Mouse (Mus musculus): ENCODE results near the gene Marveld2. TPM values are rescaled to one million over a fixed set of nuclear protein-coding genes. Genes with fewer than 3 reads are reported as not detected.

The Marveld2 gene
- polyA plus RNA-seq, 2 experiments: 4.0 to 5.9 TPM

DNA sequence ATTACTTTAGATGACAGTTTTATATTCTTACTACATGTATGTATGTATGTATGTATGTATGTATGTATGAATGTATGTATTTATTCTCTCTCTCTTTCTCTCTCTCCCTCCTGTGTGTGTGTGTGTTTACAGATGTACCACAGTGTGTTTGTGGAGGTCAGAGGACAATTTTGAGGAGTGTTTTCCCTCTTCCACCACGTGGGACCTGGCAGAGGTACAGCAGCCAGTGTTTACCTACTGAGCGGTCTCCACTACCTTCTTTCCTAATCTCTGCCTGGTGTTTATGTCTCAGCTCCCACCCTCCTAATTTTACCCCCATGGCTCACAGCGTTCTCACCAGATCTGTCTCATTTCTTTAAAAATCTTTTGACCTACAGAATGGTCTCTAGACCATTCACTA lies 37.6 kb downstream of the Marveld2 start:
- WGBS (ENCODE audit: insufficient replicate concordance): 40% methylated on average over 3 of the region's 3 CpGs
- ATAC-seq (ENCODE audit: insufficient read depth): peak; percentile 39; the same call in 1 of the 2 replicates
- Histone ChIP-seq H3K27me3 (ENCODE audit: control insufficient read depth, insufficient read depth, low read length) (no peaks in the 10 kb centered on the region), H3K9ac (replicated peaks) (no peak overlapping the region), H3K9me3 (ENCODE audit: control insufficient read depth, low read length) (no peaks in the 10 kb centered on the region), H3K27ac (no peak overlapping the region), H3K4me2 (ENCODE audit: low read depth) (no peak overlapping the region), H3K4me1 (replicated peaks; ENCODE audit: control insufficient read depth in 2 of 2, insufficient read depth in 2 of 2, low read length in 1 of 2) (peaks cover 0 to 2% of the 10 kb centered on the region in 2 experiments; a peak in 1 of 4 replicates), H3K36me3 (replicated peaks; ENCODE audit: control insufficient read depth, insufficient read depth, low read depth) (no peaks in the 10 kb centered on the region), H3K4me3 (ENCODE audit: insufficient read depth in 1 of 2, low read depth in 2 of 2, low read length in 2 of 2) (no peak overlapping the region)
- no peak for TF ChIP-seq EP300 (IDR thresholded peaks at IDR 0.05; ENCODE audit: low read depth)
- no peak for TF ChIP-seq CTCF (IDR thresholded peaks at IDR 0.05; ENCODE audit: low read depth)
- no peak for DNase-seq (ENCODE audit: low read depth in 3 of 3, low spot score in 3 of 3)

- peak; percentile 55; the same call in 1 of the 2 replicates for ATAC-seq (ENCODE audit: insufficient read depth)
These were observed 40.8 kb downstream of the Marveld2 start for GRCm38 (mm10) chr13:100575950-100576349.

GRCm38 (mm10) chr13:100570713-100571112 lies 46.1 kb downstream of the Marveld2 start:
- no peaks in the 10 kb centered on the region for H3K9me3 ChIP-seq (ENCODE audit: control insufficient read depth, low read length)
- no peak overlapping the region for H3K9ac ChIP-seq (replicated peaks)
- H3K27ac ChIP-seq: no peak overlapping the region
- ATAC-seq (ENCODE audit: insufficient read depth) (no peak), DNase-seq (ENCODE audit: low read depth in 3 of 3, low spot score in 3 of 3) (no peak)
- no peak overlapping the region for H3K4me3 ChIP-seq (ENCODE audit: insufficient read depth in 1 of 2, low read depth in 2 of 2, low read length in 2 of 2)
- H3K4me1 ChIP-seq (replicated peaks; ENCODE audit: control insufficient read depth in 2 of 2, insufficient read depth in 2 of 2, low read length in 1 of 2): no peaks in the 10 kb centered on the region
- no peaks in the 10 kb centered on the region for H3K27me3 ChIP-seq (ENCODE audit: control insufficient read depth, insufficient read depth, low read length)
- H3K36me3 ChIP-seq (replicated peaks; ENCODE audit: control insufficient read depth, insufficient read depth, low read depth): no peaks in the 10 kb centered on the region
- H3K4me2 ChIP-seq (ENCODE audit: low read depth): no peak overlapping the region
- WGBS (ENCODE audit: insufficient replicate concordance): 18% methylated on average over 2 of the region's 2 CpGs
- TF ChIP-seq EP300 (IDR thresholded peaks at IDR 0.05; ENCODE audit: low read depth): no peak
- TF ChIP-seq CTCF (IDR thresholded peaks at IDR 0.05; ENCODE audit: low read depth): no peak

More at GRCm38 (mm10) chr13:100575950-100576349, 40.8 kb downstream of the Marveld2 start:
- no peak for TF ChIP-seq CTCF (IDR thresholded peaks at IDR 0.05; ENCODE audit: low read depth)
- no peak overlapping the region for H3K4me2 ChIP-seq (ENCODE audit: low read depth)
- WGBS (ENCODE audit: insufficient replicate concordance): 12% methylated on average over 2 of the region's 2 CpGs
- DNase-seq (ENCODE audit: low read depth in 3 of 3, low spot score in 3 of 3): no peak
- no peak overlapping the region for H3K27ac ChIP-seq
- peaks cover 0 to 2% of the 10 kb centered on the region in 2 experiments; a peak in 1 of 4 replicates for H3K4me1 ChIP-seq (replicated peaks; ENCODE audit: control insufficient read depth in 2 of 2, insufficient read depth in 2 of 2, low read length in 1 of 2)
- H3K36me3 ChIP-seq (replicated peaks; ENCODE audit: control insufficient read depth, insufficient read depth, low read depth): no peaks in the 10 kb centered on the region
- H3K9me3 ChIP-seq (ENCODE audit: control insufficient read depth, low read length): no peaks in the 10 kb centered on the region
- H3K9ac ChIP-seq (replicated peaks): no peak overlapping the region
- no peak overlapping the region for H3K4me3 ChIP-seq (ENCODE audit: insufficient read depth in 1 of 2, low read depth in 2 of 2, low read length in 2 of 2)
- no peaks in the 10 kb centered on the region for H3K27me3 ChIP-seq (ENCODE audit: control insufficient read depth, insufficient read depth, low read length)

DNA sequence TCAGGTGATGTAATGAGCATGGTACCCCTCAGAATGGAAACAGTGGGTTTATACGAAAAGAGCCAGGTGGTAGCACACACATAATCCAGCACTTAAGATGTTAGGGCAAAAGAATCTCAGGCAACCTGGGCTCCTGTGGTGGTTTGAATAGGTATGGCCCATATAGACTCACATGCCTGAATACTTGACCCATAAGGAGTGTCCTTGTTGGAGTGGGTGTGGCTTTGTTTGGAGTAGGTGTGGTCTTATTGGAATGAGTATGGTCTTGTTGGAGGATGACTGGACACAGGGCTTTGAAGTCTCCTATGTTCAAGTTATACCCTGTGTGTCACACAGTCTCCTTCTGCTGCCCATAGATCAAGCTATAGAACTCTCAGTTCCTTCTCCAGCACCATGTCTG lies 48.4 kb downstream of the Marveld2 start:
- DNase-seq (ENCODE audit: low read depth in 3 of 3, low spot score in 3 of 3) (no peak), ATAC-seq (ENCODE audit: insufficient read depth) (no peak)
- no peaks in the 10 kb centered on the region for H3K27me3 ChIP-seq (ENCODE audit: control insufficient read depth, insufficient read depth, low read length)
- H3K27ac ChIP-seq: no peak overlapping the region
- WGBS (ENCODE audit: insufficient replicate concordance): 87% methylated on average over 1 of the region's 1 CpGs
- no peak overlapping the region for H3K4me3 ChIP-seq (ENCODE audit: insufficient read depth in 1 of 2, low read depth in 2 of 2, low read length in 2 of 2)
- H3K9ac ChIP-seq (replicated peaks): no peak overlapping the region
- H3K36me3 ChIP-seq (replicated peaks; ENCODE audit: control insufficient read depth, insufficient read depth, low read depth): no peaks in the 10 kb centered on the region
- no peak for TF ChIP-seq EP300 (IDR thresholded peaks at IDR 0.05; ENCODE audit: low read depth)
- TF ChIP-seq CTCF (IDR thresholded peaks at IDR 0.05; ENCODE audit: low read depth): no peak
- H3K4me2 ChIP-seq (ENCODE audit: low read depth): no peak overlapping the region
- no peaks in the 10 kb centered on the region for H3K4me1 ChIP-seq (replicated peaks; ENCODE audit: control insufficient read depth in 2 of 2, insufficient read depth in 2 of 2, low read length in 1 of 2)
- H3K9me3 ChIP-seq (ENCODE audit: control insufficient read depth, low read length): no peaks in the 10 kb centered on the region

DNA sequence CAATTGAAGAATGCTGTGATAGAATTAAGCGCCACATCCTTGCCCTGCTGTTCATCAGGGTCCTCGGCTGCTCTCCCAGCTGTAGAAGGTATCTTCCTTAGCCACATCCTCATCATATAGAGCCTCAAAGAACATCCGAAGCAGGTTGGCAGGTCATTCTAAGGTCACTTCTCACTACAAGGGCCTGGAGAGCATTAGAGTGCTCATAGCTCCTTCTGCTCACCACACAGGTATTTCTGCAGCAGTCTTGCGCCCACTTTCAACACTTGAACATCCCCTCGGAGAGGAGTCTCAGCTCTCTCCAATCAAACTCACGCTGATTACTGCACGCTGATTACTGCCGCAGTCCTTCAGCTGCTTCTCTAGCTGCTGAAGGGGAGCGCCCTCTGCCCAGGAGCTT lies 57.3 kb downstream of the Marveld2 start:
- H3K9ac ChIP-seq (replicated peaks): no peak overlapping the region
- H3K27me3 ChIP-seq (ENCODE audit: control insufficient read depth, insufficient read depth, low read length): no peaks in the 10 kb centered on the region
- H3K4me2 ChIP-seq (ENCODE audit: low read depth): no peak overlapping the region
- H3K4me3 ChIP-seq (ENCODE audit: insufficient read depth in 1 of 2, low read depth in 2 of 2, low read length in 2 of 2): no peak overlapping the region
- 66% methylated on average over 9 of the region's 9 CpGs for WGBS (ENCODE audit: insufficient replicate concordance)
- no peaks in the 10 kb centered on the region for H3K36me3 ChIP-seq (replicated peaks; ENCODE audit: control insufficient read depth, insufficient read depth, low read depth)
- ATAC-seq (ENCODE audit: insufficient read depth): no peak
- TF ChIP-seq CTCF (IDR thresholded peaks at IDR 0.05; ENCODE audit: low read depth) (no peak), EP300 (IDR thresholded peaks at IDR 0.05; ENCODE audit: low read depth) (no peak)
- no peak for DNase-seq (ENCODE audit: low read depth in 3 of 3, low spot score in 3 of 3)
- H3K4me1 ChIP-seq (replicated peaks; ENCODE audit: control insufficient read depth in 2 of 2, insufficient read depth in 2 of 2, low read length in 1 of 2): no peaks in the 10 kb centered on the region
- H3K27ac ChIP-seq: no peak overlapping the region
- H3K9me3 ChIP-seq (ENCODE audit: control insufficient read depth, low read length): no peaks in the 10 kb centered on the region
